Mouse (Mus musculus): ENCODE results near the gene Gnb2.

Gnb2 gene

DNA sequence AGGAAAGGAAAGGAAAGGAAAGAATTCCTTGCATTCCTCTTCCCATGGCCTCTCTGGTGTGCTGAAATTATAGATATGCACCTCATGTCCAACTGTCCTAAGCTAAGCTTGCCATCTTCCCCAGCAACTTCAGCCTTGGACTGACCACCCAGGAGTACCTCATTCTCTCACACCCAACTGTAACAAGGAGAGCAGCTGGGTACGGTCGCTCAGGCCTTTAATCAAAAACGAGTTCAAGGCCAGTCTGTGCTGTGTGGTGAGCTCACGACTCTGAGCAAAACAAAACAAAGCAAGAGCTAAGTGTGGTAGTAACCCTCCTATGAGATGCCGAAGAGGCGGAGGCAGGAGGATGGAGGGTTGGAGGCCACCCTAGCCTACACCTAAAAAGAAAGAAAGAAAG is 7.7 kb upstream of the Gnb2 start:
- no peak for DNase-seq (ENCODE audit: low spot score in 2 of 2)

DNA sequence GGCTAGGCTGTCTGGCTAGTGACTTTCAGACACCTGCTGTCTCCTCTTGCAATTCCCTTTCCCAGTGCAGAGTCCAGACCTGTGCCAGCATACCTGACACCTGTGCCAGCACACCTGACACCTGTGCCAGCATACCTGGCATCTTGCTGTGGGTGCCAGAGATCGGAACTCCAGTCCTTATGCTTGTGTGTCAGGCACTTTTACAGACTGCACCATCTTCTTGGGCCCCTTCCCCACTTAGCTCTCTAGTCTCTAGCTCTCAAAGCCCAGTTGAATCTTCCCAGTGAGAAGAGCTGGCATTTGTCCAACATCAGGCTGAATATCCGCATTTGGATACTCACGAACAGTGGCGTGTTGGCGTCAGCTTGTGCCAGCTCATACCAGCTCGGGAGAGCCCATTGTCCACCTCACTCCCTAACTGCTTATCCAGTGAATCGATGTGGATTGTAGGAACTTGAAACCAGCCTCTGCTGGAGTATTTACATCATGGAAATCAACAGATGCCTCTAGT is 6.0 kb upstream of the Gnb2 start:
- peak in 1 of 2 experiments; percentile 54 for DNase-seq (ENCODE audit: low spot score in 2 of 2)

DNA sequence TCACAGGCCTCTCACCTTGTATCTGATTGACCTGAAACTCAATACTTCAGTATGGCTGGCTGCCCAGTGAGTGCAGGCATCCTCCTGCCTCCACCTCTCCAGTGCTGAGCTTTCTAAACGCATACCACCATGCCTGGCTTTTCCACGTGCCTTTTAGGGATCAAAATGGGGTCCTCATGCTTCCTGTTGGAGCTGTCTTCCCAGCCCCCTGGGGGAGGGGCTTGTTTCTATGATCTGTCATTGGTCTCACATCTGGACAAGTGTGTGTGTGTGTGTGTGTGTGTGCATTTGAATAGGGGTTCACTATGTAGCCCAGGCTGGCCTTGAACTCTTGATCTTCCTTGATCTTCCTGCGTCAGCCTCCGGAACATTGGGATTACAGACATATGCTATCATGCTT is 4.2 kb upstream of the Gnb2 start:
- DNase-seq (ENCODE audit: low spot score in 2 of 2) = no peak

DNA sequence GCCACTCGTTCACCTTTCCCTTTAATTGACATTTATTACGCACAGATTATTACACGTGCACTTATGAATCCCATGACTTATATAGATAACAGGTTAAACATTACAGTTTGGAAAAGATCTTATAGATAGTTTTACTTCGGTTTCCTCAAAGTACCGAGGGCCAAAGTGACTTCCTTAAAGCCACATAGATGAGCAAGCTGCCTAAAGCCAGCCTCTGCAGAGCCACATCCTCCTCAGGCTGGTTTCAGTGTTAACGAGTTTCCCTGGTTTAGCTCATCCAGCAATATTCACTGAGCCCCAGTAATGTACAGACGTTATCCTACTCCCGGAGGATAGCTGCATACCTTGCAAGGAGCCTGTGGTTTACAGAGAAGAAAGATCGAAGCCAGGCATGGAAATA is 2.0 kb upstream of the Gnb2 start:
- no peak for DNase-seq (ENCODE audit: low spot score in 2 of 2)

DNA sequence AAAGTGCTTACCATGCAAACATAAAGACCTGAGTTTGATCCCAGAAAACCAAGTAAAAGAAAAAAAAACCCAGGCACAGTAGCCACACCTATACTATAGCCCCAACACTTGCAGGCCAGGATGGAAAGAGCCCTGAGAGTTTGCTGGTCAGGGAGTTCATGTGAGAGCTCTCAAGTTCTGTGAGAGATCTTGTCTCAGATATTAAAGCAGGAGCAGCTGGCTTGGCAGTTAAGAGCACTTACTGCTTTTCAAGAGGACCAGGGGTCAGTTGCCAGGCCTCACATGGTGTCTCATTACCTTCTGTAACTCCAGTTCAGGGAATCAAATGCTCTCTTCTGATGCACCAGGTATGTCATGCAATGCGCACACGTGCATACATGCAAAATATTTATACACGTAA is 1.5 kb upstream of the Gnb2 start:
- no peak for DNase-seq (ENCODE audit: low spot score in 2 of 2)

DNA sequence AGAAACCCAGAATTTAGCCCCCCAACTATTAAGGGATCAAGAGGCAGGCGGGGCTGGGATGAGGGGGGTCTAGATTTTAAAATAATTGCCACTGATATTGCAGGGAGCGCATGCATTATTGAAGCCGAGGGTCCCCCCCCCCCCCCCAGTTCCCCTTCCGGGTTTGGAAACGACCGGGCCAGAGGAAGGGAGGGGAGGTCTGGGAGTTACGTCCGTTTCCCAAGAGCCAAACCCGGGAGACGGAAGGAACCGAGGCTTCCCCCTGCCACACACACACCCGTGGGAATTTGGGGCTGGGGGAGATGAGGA is 548 bp downstream of the Gnb2 start:
- no peak for DNase-seq (ENCODE audit: low spot score in 2 of 2)

DNA sequence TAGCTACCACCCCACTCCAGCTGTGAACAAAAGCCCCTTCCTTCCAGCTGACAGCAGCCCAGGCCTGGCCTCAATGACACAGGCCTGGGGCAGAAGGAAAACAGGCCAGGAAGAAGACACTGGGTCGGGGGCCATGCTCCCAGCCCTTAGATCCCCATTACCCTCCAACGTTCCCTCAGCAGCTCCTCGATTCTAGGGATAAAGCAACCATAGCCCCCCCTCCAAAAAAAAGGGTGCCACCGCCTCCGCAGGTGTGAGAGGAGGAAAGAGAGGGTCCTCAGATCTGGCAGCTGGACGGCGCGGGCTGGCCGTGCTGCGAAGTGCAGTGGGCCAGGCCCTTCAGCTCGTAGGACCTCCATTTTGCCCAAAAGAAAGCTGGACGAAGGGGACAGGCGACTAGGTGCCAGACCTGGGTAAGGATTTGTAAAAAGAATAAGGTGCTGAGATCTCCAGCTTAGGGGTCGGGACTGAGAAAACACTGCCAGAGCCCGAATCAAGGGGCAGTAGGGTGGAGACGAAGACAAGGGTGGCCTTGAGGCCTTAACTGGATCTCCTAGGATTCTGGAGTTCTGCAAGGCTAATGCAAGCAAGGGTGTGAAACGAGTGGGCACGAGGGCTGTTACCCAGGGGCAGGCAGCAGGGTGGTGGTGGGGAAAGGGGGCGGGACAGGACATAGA is 1.0 kb downstream of the Gnb2 start:
- DNase-seq (ENCODE audit: low spot score in 2 of 2) = peak in 1 of 2 experiments; percentile 36

DNA sequence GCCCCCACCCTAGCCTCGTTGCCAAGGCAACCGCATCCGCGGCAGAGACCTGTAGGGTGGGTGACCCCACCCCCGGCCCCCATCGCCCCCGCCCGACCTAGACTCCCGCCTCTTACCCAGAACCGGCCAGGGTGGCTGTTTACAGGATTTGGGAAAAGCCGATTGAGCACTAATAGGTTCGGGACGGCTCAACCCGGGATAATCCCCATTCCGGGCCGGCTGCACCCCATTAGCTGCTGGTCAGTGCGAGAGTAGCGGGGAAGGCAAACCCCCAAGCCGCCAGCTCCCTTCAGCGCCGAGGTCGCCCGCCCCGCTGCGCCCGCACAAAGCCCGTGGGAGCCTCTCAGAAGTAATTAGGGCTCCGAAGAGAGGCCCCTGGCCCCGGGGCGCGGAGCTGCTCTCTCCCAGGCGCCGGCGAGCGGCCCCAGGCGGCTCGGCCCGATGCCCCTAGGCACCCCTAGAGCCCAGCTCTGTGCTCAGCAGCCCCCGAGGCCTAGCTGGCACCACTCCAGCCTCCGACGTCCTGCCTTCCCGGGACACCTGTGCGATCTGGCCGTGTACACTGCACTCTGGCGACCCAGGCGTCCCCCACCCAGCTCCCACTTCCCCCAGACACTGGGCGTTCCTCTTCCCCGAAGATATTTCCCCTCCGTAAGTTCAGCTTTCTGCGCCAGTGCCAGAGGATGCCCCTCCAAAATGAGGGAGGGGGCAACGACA is 1.7 kb downstream of the Gnb2 start:
- peak in 1 of 2 experiments; percentile 71 for DNase-seq (ENCODE audit: low spot score in 2 of 2)

DNA sequence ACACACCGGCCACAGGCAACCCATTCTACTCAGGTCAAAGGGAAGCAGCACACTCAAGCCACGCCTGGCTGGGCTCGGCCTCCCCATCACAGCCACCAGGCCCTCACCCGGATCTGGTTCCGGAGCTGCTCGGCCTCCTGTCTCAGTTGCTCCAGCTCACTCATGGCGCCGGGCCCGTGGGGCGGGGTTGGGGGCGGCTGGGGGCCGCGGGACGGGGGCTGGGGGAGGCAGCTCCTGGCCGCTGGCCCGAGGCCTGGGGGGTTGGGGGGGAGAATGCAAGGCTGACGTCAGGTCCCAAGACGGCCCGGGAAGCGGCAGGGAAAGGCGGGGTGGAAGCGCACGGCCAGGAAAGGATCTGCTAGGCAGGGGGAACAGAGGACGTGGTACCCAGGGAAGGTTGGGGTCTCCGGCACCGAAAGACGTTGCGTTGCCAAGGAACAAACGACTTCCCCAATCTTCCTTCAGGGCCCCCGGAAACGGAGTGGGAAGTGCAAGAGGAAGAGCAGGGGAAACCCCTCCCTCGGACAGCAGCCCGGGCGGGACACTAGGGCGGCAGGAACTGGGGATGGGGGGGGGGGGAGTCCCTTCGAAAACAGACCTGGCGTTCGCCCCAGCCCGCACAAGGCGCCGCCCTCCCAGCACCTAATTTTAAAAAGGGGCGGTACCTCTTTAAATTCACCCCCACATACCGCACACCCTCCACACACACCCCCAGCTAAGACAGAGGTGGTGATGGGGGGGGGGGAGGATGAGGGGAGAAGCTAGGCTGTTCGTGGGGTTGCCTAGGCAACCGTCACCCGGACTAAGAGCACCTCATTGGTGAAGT is 2.5 kb downstream of the Gnb2 start:
- peak in 1 of 2 experiments; percentile 69 for DNase-seq (ENCODE audit: low spot score in 2 of 2)

DNA sequence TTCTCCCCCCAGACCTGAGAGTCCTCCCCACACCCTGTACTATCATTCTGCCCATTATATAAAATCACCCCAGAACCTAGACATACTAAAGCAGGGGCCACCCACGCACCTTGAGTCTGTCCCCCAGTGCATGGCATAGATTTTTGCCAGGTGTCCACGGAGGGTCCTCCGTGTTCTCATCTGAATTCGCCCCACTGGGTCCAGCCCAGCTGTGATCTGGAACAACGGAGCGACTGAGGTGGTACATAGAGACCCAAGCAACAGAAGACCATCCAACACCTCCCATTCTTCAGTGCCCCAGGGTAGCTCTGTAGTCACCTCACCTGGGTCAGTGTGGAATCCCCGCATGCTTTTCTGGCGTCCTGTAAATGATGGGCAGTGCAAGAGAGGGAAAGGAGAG is 3.2 kb downstream of the Gnb2 start:
- DNase-seq (ENCODE audit: low spot score in 2 of 2) = no peak

DNA sequence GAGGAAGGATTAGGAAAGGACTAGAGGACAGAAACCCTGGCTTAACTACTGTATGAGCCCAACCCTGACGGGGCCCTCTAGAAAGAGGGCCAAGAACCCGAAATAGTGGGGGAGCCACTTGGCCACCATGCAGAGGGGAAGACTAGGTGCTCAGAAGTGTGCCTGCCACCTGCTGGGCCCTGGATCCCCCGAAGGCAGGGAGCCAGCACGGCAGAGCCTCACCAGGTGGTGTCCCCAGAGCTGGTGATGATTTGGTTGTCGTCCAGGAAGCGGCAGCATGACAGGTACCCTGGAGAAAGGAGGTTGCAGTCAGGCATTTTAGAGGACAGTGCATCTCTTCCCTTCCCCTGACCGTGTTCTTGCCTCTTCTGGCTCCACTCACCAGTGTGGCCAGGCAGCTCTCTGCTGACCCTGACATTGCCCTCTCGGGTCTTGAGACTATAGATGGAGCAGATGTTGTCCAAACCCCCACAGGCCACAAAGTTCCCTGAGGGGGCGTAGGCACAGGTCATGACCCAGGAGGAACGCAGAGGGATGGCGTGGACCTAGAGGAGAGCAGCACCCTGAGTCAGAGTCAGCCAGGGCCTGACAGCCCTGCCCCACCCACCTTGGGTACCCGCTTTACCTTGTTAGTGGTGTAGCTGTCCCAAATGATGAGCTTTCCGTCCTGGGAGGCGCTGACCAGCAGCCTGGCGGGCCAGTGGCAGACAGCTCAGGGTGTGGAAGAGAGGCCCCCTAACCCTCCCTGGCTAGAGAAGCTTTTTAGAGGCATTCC is 3.9 kb downstream of the Gnb2 start:
- DNase-seq (ENCODE audit: low spot score in 2 of 2) = no peak

DNA sequence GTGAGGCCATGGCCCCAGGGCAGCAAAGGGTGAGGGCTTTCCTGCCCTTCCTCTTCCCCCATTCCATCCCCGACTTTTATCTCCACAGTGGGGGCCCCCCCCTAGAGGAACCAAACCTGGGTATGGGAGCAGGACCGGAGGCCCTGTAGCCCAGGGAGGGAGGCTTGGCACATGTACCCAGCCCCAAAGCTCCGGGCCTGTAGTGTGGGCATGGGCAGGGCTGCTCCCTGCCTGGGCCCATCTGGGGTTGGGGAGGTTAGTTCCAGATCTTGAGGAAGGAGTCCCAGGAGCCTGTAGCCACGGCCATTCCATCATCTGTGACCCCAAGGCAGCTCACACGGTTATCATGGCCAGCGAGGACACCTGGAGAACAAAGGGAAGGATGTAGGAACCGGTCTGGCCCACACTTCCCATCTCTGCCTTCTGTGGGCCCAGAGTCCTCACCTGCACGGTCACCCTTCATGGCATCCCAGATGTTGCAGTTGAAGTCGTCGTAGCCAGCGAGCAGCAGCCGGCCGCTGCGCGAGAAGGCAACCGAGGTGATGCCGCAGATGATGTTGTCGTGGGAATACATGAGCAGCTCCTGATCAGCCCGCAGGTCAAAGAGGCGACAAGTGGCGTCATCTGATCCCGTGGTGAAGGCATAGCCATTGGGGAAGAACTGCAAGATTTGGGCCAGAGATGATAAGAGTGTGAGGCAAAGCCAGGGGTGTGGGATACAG is 4.9 kb downstream of the Gnb2 start:
- DNase-seq (ENCODE audit: low spot score in 2 of 2) = no peak

DNA sequence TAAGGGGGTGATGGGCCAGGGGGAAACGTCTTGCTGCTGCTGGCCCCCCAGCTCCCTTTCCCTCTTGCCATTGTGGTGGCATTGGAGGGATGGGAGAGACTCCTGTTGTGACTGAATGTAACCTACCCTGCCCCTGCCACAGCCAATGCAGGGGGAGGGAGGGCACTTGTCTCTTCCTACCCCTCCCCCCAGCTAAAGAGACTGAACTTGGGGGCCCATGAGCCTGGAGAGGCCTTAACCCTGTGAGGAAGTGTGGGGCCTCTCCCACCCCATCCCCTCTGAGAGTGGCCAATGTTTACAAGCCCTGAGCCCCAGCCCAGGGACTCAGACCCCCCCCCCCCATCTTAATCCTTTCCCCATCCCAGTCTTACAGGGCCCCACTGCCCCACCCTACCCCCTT is 5.9 kb downstream of the Gnb2 start:
- DNase-seq (ENCODE audit: low spot score in 2 of 2) = no peak

DNA sequence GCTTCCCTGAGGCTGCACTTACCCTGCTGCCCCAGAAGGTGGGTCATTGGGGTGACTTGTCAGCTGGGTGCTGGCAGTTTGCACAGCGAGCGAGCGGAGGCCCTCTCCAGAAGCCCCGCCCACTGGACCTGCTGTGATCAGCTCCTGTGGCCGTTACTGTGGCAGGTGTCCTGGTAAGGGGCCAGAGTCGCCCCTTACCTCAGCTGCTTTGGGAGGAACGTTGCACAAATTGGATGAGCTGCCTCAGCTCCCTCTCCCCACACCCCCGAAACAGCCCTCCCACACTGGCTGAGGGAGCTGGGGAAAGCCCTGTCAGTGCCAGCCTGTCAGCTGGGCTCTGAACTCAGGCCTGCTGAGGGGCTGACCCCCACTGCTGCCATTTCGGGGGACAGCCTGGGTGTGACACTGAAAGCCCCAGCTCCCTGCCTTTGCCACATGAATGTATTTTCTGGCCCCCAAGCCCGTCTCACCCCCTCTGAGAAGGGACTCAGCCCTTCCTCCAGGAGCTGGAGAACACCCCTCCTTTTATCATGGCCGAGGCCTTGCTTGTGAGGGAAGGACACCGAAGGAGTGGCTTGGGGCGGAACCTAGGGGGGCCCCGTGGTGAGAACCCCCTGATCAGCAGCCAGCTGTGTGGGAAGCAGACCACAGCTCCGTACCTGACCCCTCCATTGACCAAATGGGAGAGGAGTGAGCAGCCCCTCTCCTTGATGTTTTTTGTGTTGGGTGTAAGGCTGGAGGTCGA is 6.9 kb downstream of the Gnb2 start:
- peak in 1 of 2 experiments; percentile 63 for DNase-seq (ENCODE audit: low spot score in 2 of 2)

DNA sequence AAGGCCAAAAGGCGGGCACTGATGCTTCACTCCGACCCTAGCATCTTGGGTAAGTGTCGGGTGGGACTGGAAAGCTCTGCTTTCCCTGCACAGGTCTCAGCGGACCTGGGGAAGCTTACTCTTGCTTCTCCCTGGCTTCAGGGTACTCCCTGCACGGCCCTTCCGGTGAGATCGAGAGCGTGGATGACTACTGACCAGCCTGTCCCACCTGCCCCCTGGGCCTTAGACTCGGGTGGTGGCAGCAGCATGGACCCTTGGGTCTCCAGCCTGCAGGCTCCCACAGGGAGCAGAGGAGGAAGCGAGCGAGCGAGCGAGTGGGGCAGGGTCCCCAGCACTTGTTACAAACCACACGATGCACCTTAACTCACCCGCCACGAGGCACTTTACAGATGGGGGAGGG is 7.8 kb downstream of the Gnb2 start:
- DNase-seq (ENCODE audit: low spot score in 2 of 2) = no peak

DNA sequence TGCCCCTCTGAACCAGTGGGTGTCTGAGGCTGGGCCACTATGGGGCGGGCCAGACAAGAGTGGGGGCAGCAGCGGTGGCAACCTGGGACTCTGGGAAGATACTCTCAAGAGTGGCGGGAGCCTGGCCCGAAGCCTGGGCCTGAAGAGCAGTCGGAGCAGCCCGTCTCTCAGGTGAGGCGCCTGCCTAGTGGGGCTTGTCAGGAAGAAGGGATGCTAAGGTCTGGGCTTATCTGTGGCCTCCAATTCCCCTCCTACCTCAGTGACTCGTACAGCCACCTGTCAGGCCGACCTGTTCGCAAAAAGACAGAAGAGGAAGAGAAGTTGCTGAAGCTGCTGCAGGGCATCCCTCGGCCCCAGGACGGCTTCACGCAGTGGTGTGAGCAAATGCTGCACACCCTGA is 8.6 kb downstream of the Gnb2 start:
- no peak for DNase-seq (ENCODE audit: low spot score in 2 of 2)

DNA sequence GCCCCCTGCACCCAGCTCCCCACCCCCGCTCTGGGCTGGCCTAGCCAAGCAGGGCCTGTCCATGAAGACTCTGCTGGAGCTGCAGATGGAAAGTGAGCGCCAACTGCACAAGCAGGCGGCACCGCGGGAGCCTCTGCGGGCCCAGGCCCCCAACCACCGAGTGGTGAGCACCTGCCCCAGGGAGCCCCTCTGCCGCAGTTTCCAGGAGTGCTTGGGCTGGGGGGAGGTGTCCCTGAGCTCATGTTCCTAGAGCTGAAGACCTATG is 9.1 kb downstream of the Gnb2 start:
- no peak for DNase-seq (ENCODE audit: low spot score in 2 of 2)

DNA sequence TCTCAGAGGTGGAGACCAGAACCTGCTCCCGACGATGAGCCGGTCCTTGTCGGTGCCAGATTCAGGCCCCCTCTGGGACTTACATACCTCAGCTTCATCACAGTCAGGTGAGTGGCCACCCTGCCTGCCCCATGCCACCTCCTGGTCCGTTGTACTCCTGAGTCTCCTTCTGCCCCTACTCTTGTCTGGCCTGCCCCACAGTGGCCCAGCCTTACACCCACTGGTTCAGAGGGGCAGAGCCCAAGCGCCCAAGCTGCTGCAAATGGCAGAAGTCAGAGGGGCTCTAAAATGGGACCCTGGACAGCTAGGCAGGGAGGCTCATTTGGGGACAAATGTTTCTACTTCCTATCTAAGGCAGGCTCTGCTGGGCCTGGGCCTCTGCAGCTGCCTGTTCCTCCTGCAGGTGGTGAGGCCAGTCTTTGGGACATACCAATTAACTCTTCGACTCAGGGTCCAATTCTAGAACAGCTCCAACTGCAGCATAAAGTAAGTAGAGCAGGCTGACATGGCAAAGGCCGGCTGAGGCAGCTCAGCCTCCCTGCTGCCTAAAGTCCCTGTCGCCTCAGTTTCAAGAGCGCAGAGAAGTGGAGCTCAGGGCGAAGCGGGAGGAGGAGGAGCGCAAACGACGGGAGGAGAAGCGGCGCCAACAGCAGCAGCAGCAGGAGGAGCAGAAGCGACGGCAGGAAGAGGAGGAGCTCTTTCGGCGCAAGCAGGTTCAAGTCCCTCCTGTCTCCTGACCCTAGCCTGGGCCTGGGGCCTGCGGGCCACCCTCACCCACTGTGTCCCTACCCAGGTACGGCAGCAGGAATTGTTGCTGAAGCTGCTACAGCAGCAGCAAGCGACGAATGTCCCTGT is 9.7 kb downstream of the Gnb2 start:
- no peak for DNase-seq (ENCODE audit: low spot score in 2 of 2)

DNA sequence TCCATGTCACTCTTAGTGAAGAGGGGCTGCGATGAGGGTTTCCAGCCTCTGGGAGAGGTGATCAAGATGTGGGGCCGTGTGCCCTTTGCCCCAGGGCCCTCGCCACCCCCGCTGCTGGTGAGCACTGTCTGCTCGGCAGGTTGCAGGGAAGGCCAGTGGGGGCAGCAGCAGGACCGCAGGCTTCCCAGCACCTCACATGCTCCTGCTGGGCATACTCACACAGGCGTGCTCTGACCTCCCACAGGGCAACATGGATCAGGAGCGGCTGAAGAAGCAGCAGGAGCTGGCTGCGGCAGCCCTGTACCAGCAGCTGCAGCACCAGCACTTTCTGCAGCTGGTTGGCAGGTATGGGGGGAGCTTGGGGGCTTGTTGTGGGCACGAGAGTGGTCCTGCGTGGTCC is 10.6 kb downstream of the Gnb2 start:
- no peak for DNase-seq (ENCODE audit: low spot score in 2 of 2)

DNA sequence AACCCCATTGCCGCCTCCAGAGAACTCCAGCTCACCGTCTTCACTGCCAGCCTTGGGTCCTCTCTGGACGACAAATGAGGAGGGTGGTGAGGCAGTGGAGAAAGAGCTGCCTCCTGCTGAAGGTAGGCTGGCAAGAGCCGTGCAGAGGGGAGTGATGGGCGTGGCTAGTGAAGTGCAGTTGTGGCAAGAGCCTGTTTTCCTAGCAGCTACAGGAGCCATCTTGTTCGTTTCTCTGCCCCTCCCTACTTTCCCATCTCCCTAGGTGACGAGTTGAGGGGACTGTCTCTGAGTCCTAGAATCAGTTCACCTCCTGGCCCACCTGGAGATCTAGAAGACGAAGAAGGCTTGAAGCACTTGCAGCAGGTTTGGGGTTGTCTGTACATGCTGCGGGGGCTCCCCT is 11.4 kb downstream of the Gnb2 start:
- no peak for DNase-seq (ENCODE audit: low spot score in 2 of 2)
